Mouse (Mus musculus) kidney, postnatal 36 days (tissue): ENCODE data around the gene Slc44a3.
A peak's percentile ranks its signal among the peaks of the same experiment; 100 is the strongest.

Experiments
- DNase-seq, 2 experiments: peaks; one replicate each; pipeline ENCODE4 v3.0.0; 2021 to 2022; ENCODE audit warnings: mixed read lengths in 2 of 2

Gene Slc44a3

DNA sequence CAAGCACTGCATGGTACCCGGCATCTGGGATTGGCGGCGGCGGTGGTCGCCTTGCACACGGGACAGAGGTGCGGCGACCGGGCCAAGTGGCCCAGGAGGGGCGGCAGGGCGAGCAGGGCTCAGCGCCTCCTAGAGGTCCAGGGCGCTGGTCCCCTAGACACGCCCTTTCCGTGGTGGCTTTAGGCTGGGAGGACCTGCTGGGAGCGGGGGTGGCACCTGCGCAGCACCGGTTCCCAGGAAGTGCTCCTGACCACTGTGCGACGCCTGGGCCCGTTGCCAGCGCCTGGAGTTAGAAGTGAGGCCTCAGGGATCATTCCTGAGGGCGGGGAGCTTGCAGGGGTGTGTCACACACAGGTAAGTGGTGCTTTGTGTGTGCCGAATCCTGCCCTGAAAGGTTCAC lies at the start of gene Slc44a3:
Gene Slc44a3, minus strand, starts transcription at position 229 of the 400 bp plus-strand sequence.
- DNase-seq, result peak; percentile 79 to 85

DNA sequence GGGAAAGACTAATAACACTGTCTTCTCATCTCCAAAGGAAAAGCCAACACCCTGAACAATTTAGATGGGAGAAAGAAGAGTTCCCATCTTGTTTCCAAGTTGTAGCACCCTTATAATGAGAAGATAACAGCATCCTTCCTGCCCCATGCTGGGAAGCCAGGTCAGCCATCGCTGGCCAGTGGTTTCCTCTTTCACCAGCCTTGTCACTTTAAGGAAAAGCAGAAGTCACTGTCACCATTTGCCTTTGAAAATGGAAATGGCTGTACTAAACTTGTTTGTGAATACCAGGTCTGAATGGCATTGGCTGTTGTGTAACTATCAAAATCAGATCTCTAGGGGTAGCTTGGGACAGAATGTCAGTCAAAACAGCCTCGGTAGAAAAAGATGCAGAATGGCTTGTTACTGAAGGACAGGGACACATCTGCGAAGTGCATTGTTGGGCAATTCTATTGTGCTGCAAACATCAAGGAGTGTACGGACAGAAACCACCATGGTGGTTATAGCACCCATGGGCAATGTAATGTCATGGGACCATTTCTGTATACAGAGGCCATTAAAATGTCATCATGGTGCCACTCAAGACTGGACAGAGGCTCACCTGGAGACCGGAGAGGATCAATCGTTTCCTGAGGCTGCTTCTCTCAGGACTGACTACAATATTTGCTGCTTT lies 47.8 kb upstream of the Slc44a3 start:
- no peak for DNase-seq

DNA sequence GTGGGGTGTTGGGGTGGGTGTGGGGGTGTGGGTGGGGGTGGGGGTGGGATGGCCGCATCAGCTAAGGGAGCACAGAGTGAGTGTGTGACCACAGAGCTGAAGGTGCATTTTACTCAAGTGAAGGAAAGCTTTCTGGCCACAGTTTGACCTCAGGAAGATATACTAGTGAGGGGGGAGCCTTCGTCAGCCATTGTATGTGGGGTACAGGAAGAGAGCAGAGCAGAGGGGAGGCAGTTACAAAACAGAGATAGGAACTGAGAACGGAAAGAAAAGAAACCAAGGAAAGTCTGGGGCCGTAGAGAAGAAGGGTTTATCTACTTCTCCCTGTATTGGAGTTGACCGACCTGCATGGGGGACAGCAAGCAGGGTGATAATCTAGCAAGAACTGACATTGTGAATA lies 47.2 kb upstream of the Slc44a3 start:
- DNase-seq, result no peak

DNA sequence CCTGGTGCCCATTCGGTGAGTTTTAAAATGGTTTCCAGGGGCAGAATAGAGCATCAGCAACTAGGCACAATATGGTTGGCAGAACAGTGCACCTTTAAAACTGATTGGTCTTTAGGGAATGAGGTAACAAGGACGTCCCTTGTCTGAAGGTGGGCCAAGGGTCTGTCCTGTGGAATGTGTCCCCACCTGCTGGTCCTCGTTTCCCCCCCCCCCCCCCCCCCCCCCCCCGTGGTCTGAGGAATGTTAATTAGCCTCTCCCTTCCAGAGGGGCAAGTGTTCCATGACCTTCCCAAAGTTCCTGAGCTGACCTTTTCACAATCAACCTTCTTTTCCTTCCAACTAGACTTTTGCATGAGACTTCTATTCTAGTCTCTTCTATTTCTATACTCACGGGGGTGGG lies 46.5 kb upstream of the Slc44a3 start:
- DNase-seq, result no peak

DNA sequence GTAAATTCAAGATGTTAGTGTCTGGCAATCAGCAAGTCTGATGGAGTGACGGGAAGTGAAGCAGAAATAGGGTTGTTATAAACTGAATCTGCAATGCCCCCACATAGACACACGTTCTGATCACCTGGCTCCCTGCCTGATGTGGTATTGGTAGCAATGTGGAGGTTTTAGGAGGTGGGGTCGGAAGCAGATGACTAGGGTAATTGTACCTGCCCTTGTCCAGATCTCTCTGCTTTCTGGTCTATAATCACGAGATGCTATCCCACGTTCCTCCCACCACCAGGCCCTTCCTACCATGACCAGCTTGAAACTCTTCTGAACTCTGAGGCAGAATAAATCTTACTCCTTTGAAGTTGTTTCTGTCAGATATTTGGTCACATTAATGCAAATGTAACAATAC lies 45.4 kb upstream of the Slc44a3 start:
- DNase-seq, result no peak

DNA sequence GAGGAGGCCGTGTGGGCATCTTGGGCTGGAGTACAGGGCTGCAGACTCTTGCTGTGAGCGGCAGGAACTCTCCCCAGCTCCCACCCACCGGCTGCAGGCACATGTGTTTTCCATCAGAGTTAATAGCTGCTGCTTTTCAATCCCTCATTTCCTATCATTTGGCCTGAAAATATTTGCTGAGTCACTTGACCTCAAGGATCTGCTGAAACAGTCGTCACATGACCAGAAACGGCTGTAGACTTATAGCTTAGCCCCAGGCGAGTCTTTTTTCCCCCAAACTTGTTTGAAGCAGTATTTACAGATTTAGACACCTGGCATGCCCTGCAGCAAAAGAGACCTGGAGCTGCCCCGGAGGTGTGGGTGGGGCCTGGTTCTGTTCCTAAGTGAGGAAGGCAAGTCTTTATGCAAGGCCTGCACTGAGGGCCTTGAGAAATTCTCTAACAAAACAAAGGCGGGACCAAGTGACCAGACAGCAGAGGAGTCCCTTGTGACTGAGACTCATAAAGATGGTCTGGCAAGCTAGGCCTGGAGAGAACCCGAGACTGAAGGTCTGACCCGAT lies 44.9 kb upstream of the Slc44a3 start:
- DNase-seq, result peak; percentile 53 to 55

DNA sequence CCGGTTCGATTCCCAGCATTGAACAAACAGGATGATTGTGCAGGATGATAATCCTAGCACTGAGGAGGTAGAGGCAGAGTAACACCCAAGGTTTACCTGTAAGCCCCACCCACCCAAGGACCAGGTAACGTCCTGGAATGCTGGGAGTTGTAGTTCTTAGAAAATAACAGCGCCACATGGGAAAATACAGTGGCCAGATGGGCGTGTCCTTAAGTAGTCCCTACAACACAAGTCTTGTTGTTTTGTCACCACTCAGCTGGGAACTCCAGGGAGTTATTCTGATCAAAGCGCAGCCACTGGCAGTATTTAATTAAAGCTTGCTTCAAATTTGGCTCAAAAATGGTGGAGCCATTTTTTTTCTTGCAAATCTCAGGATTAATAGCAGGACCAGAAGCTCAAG lies 44.2 kb upstream of the Slc44a3 start:
- DNase-seq, result no peak

DNA sequence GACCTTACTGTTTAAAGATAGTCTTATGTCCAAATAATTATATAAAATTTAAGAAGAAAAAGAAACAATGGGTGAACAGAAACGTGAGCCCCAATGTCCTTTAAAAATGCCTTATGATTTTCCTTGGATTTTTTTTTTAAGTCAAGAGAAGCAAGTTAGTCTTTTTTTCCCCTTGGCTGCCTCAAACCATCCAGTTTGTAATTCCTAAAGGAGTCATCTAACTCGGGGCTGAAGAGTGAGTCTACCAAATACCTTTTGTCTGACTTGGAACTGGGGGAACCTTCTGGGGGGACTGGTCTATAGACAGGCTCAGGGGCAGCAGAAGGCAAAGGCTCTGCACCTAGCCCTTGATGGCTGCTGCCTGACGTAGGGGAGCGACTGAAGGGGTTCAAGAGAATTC lies 42.2 kb upstream of the Slc44a3 start:
- no peak for DNase-seq

DNA sequence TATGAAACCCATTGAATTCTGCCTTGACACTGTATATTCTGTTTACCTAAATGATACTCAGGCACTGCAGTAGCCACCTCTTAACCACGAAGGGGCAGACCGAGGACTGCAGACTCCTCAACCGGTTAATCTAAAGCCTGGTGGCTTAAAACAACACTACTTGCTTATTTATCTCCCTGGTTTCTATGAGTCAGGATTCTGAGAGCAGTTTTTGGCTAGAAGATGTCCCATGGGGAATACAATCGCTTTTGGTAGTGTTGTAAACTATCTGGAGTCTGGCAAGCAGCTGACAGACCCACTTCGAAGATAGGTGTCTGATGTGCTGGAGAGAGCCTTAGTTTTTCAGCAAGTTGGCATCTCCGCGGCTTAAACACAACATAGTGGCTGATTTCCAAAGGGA lies 41.7 kb upstream of the Slc44a3 start:
- DNase-seq, result no peak

DNA sequence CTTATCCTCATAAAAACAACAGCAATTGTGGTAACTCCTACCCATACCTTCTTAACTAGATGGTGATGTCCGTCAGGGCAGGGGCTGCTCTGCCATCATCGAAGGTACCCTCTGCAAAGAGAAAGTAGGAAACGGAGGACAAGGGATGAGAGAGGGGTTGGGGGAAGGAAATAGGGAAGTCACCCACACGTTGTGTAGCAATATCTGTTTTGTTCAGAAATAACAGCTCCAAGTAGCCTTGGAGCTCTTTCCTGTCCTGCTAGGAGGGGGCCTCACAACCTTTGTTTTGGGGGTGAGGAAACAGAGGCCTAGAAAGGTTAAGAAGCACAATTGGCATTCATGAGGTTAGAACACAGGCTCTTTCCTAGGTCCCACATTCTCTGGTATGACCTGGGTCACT lies 39.3 kb upstream of the Slc44a3 start:
- DNase-seq, result no peak

DNA sequence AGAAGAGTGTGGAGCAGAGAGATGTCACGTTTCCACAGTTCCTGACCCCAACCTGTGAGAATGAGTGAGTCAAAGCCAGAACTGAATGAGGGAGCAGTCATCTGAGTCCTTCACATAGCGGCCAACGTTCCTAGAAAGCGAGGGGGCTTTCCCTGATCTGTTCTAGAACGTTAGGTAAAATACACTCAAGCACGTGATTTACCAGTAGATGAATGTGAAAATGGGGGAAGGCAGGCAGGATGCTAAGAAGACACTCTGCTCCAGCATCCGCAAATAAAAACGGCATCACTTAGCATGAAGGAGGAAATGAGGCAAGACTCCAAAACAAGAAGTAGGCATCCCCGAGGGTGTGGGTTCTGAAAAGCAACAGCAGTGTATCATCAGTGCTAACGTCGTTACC lies 38.4 kb upstream of the Slc44a3 start:
- DNase-seq, result no peak

DNA sequence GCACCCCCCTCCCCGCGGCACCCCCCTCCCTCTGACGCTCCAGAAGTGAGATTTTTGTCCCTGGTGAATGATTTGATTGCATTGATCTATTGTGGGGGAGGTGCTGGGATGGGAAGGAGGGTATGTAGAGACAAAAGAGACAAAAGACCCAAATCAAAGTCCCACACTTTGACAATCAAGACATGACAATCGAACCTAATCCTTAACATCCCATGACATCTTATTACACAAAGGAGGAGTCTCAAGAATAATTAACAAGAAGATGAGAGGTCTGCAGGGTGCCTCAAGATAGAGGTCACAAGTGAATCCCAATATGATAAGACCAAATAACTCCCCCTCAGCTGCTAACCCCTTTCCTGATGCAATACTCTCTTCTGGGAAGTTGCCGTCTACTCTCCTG lies 37.6 kb upstream of the Slc44a3 start:
- DNase-seq, result no peak

DNA sequence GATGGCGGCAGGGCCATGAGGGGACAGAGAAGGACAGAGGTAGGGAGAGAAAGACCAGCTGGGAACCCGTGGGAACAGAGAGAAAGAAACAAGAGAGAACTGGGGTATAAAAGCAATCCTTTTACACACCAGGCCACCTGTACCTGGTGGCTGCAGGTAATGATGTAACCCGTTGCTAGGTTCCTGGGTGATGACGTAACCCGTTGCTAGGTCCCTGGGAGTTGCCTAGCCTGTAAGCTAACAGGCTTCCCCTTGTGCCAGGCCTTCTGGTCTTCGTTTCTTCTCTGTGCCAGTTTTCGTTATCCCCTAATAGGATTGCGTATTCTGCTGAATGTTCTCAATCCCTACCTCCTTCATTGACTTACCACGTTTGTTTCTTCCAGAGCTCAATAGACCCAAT lies 36.8 kb upstream of the Slc44a3 start:
- no peak for DNase-seq

DNA sequence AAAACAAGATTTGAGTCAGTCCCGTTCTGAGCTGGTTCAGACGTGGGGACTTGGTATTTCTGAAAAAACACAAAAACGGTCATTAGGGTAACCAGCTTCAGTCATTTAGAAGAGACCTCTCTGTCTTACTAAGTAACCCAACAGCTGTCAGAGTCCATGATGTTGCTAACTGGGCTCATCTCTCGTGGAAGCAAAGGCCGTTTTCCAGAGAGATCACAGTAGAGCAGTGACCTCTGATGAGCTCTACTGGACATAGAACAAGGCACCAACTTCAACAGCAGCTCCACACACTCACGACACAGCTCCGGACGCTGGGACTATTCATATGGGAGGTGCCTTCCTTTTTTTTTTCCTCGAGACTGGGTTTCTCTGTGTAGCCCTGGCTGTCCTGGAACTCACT lies 35.7 kb upstream of the Slc44a3 start:
- DNase-seq, result peak; percentile 27 to 29

DNA sequence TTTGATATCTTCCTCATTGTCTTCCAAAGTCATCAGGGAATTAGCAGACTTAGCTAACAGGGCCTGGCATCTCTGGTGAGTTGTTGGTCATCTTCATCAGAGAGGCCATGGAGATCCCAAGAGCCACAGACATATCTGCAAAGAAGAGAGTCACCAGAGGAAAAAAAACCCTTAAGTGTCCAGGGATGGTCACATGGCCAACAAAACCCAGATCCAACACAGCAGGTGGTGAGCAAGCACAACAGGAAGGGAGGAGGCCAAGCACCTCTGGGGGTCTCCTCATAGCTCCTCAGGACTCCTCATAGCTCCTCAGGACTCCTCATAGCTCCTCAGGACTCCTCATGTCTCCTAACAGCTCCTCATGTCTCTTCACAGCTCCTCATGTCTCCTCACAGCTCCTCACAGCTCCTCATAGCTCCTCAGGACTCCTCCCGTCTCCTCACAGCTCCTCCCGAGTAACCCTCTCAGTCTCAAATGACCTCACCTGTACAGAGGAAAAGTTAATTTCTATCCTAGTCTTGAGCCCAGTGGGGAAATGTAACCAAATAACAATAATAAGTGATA lies 35.2 kb upstream of the Slc44a3 start:
- DNase-seq, result peak in 1 of 2 experiments; percentile 14

DNA sequence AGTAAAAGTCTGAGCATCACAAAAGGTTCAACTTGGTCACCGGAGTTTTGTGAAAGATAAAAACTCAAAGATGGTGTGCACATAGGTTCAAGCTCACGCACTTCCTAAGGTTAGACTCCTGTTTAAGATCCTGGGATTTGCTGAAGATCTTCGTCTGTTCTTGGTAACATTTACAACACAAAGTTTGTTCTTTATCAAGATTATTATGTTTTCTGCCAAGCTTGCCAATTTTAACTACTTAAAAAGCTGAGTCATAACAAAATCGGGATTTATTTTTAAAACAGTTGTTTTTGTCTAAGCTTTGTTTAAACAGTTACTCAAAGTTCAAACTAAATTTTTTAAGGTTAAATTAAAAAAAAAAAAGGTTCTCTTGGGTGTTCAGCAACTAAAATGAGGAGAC lies 34.7 kb upstream of the Slc44a3 start:
- DNase-seq, result no peak

DNA sequence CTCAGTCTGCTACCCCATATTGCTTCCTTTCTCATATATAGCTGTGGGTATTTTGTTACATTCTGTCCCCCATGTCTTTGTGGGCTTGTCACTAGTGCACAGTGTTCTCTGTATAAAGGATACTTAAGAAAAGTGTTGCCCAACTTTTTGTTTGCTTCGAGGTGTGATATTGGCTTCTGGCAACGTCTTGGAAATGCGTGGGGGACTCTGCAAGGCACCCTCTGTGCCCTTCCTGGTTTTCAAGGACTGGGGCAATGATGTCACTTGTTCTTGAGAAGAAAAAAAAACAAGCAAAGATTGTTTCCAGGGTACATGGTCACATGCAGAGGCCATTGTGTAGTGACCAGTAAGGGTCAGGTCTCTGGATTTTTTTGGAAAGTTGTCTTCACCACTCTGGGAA lies 29.6 kb upstream of the Slc44a3 start:
- DNase-seq, result no peak

DNA sequence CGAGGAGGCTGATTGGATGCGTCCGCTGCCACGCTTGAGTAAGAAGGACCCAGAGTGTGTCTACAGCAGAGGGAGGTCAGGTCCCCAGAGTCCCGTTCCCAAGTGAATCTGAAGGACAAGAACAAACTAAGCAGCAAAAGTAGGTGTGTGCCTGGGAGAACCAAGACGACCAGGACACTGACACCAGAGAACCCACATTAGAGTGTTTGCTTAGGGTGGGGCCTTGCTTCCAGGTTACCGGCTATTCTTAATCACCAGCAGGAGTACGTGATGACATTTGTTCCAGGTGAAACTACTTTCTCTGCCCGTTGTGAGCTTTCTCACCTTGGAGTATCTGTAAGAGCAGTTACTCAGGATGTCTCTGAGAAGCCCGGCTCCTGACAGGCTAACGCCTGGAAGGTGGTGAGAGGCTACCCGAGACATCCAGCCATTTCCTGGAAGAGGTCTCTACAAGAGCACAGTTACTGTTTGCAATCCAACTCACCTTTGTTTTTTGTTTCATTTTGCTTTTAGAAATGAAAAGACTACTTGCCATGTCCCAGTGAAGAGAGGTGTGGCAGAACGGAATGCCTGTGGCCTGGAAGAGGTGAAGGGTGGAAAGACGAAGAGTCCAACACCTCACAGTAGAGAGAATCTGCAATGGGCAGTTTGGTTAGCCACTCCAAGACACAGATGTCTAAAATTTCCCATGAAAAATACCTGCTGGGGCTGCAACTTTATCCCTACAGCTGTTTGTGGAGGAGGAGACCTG lies 28.1 kb upstream of the Slc44a3 start:
- DNase-seq, result no peak

DNA sequence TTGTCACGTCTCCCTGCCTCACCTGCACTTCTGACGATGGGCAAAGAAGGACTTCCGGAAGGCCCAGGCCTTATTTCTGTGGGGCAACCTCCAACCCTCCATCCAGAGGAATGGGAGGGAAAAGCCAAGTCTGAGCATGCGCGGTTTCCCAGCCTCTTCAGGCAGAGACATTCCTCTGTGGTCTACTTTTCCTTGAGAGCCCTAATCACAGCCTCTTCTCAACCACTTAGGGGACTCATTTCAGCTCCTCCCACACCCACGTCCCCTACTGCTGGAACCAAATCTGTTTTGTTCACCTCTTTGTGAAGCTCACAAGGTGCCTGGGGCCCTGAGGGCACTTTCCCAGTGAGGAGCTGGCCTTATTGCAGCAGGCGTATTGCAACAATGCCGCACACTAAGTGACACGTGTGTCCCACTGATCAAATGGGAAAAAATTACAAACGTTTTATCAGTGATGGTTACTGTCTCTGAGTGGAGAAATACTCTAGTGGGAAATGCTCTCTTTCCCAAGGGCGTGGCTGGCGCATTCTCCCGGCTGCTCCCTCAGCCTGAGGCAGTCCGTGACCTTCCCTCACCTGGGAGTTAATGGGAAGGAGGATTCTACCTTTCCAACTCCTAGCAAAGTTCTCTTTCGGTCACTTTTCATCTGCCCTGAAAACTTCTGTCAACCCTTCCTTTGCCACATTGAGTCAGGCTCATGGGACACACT lies 27.4 kb upstream of the Slc44a3 start:
- no peak for DNase-seq

DNA sequence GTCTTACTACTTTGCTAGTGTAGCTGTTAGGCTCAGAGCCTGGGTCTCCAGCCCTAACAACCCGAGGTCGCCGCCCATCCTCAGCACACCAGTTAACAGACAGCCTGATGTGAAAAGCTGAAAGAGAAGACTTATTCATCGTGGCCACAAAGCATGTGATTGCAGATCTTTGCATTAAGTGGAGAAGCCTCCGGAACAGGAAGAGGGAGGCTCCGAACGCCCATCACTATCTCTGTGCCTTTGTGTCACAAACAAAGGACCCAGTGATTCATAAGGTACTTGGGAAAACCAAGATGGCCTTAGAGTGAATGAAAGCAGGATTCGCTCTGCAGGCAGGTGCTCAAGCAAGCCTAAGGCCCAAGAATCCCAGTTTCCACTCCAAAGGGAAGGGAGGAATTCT lies 26.7 kb upstream of the Slc44a3 start:
- DNase-seq, result no peak

DNA sequence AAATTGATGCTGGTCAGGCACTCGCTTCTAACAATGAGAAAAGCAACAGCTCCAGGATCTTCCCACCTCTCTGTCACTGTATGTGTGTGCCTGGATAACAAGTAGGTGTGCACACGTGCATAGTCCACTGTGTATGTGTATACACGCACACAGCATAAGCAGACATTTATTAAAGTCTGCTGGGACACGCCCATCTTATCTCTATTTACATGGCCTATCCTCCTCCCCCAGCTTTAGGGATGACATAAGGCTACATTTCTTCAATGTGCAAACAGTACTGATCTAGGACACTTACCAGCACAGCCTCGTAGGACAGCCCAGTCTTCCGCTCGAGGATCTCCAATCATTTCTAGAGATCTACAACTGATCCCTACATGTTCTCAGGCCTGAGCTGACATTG lies 24.1 kb upstream of the Slc44a3 start:
- DNase-seq, result no peak

DNA sequence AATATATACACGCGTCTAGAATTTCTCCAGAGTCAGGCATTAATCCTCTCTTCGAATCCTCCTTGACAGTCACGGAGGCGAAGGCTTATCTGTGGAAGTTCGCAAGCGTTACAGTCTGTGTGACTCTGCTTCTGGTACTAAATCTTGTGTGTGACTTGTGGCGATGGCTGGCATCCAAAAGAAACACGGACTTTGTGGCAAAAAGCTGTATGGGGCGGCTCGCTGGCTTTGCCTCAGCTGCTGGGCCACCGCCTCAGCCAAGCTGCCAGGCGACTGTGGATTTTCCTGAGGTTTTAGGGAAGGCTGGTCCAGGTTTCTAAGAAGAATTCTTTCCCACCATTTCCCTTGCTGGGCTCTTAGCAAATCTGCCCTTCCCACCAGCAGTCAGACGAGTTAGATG lies 21.1 kb upstream of the Slc44a3 start:
- DNase-seq, result peak; percentile 51 to 71

DNA sequence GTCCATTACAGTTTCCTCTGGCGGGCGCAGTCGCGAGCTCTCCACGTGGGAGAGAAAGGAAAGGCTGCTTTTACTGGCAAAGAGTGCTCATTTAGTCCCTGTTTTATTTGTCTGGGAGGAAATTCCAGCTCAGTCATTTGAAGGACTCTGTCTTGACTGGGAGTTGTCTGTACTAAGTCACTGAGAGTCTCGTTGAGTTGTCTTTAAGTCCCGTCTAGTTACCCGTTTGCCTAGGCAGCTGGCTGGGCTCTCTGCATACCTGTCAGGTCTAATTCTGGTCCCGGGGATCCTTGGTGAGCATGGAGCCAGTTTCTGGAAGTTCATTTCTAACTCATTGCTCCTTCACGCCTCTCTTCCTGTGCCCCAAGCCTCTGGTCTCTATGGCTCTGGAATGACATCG lies 20.5 kb upstream of the Slc44a3 start:
- no peak for DNase-seq
